Mouse (Mus musculus): Measurements from ENCODE around the gene Mef2a. TPM values are rescaled to one million over a fixed set of nuclear protein-coding genes. Genes with fewer than 3 reads are reported as not detected.
A peak's percentile ranks its signal among the peaks of the same experiment; 100 is the strongest.

Gene Mef2a
- total RNA-seq, 2 experiments from 2014 or later, result 107 to 109 TPM

DNA sequence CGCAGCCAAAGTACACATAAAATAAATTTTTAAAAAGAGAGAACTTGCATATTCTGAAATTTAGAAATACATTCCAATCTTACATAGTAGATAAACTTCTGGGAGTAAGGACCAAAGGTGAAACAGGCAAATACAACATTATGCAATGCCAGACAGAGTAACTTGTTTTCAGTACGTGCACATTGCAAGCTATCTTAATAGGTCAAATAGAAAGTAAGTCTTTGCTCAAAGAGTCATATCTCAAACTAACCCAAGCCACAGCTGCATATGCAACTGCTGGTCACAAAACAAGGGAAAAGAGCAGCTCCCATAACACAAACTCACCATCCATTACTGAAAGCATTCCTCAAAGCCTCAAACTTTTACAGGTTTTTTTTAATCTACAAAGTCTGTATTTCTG lies 4.3 kb downstream of the Mef2a start:
- DNase-seq (ENCODE audit: extremely low spot score in 1 of 2, low spot score in 2 of 2), result no peak
- no peak for TF ChIP-seq CTCF (IDR thresholded peaks at IDR 0.05)
- intact Hi-C loops (cut with DNase I), result no loop called here
- H3K4me3 ChIP-seq, result no peak overlapping the region
- no peak overlapping the region for H3K27ac ChIP-seq

DNA sequence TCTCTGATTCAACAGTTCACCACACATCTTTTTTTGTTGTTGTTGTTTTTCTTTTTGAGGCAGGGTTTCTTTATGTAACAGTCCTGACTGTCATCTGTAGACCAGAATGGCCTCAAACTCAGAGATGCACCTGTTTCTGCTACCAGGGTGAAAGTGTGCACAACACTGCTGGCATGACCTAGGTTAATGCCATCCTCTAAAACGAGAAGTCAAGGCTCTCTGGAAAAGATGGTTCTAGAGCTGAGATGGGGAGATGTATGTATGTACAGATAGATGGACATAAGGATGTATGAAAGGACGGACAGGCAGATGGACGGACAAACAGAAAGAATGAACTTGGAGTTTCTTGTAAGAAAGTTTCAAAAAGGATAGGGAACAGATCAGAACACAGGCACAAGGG lies 12.1 kb downstream of the Mef2a start:
- no peak for TF ChIP-seq CTCF (IDR thresholded peaks at IDR 0.05)
- DNase-seq (ENCODE audit: extremely low spot score in 1 of 2, low spot score in 2 of 2), result no peak
- intact Hi-C loops (cut with DNase I), result no loop called here
- Histone ChIP-seq H3K4me3 (no peak overlapping the region), H3K27ac (no peak overlapping the region)

DNA sequence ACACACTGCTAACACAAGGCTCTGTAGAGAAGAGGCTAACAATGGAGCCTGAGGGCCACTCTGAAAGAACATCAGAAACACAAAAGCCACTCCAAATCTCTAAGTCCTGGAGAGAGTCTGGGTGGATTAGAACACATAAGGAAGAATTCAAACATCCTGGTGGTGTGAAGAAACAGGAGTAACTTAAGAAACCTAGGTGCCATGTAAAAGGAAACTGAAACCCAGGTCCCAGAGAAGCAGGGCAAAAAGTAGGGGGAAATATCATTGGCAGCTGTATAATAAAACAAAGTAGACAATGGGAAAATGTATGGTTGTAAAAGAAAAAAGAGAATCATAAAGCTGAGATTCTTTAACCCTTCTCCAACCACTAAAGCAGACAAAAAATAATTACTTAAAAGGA lies 12.8 kb downstream of the Mef2a start:
- intact Hi-C loops (cut with DNase I), result no loop called here
- Histone ChIP-seq H3K4me3 (no peak overlapping the region), H3K27ac (no peak overlapping the region)
- DNase-seq (ENCODE audit: extremely low spot score in 1 of 2, low spot score in 2 of 2), result no peak
- TF ChIP-seq CTCF (IDR thresholded peaks at IDR 0.05), result no peak

GRCm38 (mm10) chr7:67355870-67356269 lies 16.8 kb downstream of the Mef2a start:
- Histone ChIP-seq H3K27ac (no peak overlapping the region), H3K4me3 (no peak overlapping the region)
- peak; percentile 25 for TF ChIP-seq CTCF (IDR thresholded peaks at IDR 0.05)
- intact Hi-C loops (cut with DNase I), result no loop called here
- no peak for DNase-seq (ENCODE audit: extremely low spot score in 1 of 2, low spot score in 2 of 2)

DNA sequence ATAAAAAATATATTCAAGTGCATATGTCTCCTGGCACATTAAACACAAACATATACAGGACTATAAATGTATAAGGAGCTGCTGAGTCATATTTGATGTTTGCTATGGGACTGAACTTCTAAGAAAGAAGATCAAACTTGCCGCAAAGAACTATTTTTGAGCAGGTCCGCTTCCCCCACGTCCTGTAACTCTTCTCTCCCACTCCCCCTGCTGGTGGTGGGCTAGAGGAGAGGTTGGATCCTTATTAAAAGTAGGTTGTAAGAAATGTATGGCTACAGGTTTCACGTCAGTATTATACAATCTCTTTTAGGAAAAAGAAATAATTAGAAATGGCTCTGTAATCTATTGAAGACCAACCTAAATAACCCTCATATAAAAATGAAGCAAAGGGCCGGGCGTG lies 19.0 kb downstream of the Mef2a start:
- intact Hi-C loops (cut with DNase I), result no loop called here

GRCm38 (mm10) chr7:67352989-67353388 lies 19.7 kb downstream of the Mef2a start:
- DNase-seq (ENCODE audit: extremely low spot score in 1 of 2, low spot score in 2 of 2), result no peak
- Histone ChIP-seq H3K27ac (no peak overlapping the region), H3K4me3 (no peak overlapping the region)
- intact Hi-C loops (cut with DNase I), result no loop called here
- TF ChIP-seq CTCF (IDR thresholded peaks at IDR 0.05), result no peak

More for the DNA sequence above, 19.0 kb downstream of the Mef2a start:
- no peak for DNase-seq (ENCODE audit: extremely low spot score in 1 of 2, low spot score in 2 of 2)
- TF ChIP-seq CTCF (IDR thresholded peaks at IDR 0.05), result peak; percentile 42
- H3K27ac ChIP-seq, result no peak overlapping the region
- H3K4me3 ChIP-seq, result no peak overlapping the region

GRCm38 (mm10) chr7:67344443-67344842 lies 28.2 kb downstream of the Mef2a start:
- intact Hi-C loops (cut with DNase I), result no loop called here
- Histone ChIP-seq H3K27ac (no peak overlapping the region), H3K4me3 (no peak overlapping the region)
- TF ChIP-seq CTCF (IDR thresholded peaks at IDR 0.05), result no peak
- DNase-seq (ENCODE audit: extremely low spot score in 1 of 2, low spot score in 2 of 2), result no peak

GRCm38 (mm10) chr7:67342067-67342625 lies 30.5 kb downstream of the Mef2a start:
- no peak for TF ChIP-seq CTCF (IDR thresholded peaks at IDR 0.05)
- H3K27ac ChIP-seq, result no peak overlapping the region
- no peak for DNase-seq (ENCODE audit: extremely low spot score in 1 of 2, low spot score in 2 of 2)
- intact Hi-C loops (cut with DNase I), result no loop called here
- no peak overlapping the region for H3K4me3 ChIP-seq

DNA sequence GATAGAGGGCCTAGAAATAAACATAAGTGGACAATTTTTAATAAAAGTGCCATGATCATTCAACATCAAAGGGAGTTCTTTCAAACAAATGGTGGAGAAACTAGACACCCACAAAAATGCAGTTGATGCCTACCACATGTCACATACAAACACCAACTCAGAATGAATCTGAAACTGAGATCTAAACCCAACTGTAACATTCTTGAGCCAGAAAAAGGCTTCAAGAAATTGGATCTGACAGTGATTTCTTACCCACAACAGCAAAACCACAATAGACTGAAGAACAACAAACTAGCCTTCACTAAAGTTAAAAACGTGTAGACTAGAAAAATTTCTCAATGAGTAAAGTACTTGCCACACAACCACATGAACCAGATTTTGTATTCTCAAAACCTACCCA lies 52.3 kb downstream of the Mef2a start:
- Histone ChIP-seq H3K4me3 (no peak overlapping the region), H3K27ac (no peak overlapping the region)
- DNase-seq (ENCODE audit: extremely low spot score in 1 of 2, low spot score in 2 of 2), result no peak
- no peak for TF ChIP-seq CTCF (IDR thresholded peaks at IDR 0.05)
- intact Hi-C loops (cut with DNase I), result no loop called here

GRCm38 (mm10) chr7:67318697-67319096 lies 54.0 kb downstream of the Mef2a start:
- intact Hi-C loops (cut with DNase I), result no loop called here

GRCm38 (mm10) chr7:67313200-67313599 lies 59.5 kb downstream of the Mef2a start:
- no peak for TF ChIP-seq CTCF (IDR thresholded peaks at IDR 0.05)
- H3K4me3 ChIP-seq, result no peak overlapping the region
- no peak overlapping the region for H3K27ac ChIP-seq
- intact Hi-C loops (cut with DNase I), result no loop called here
- DNase-seq (ENCODE audit: extremely low spot score in 1 of 2, low spot score in 2 of 2), result no peak

More at GRCm38 (mm10) chr7:67318697-67319096, 54.0 kb downstream of the Mef2a start:
- no peak overlapping the region for H3K4me3 ChIP-seq
- DNase-seq (ENCODE audit: extremely low spot score in 1 of 2, low spot score in 2 of 2), result no peak
- no peak for TF ChIP-seq CTCF (IDR thresholded peaks at IDR 0.05)
- no peak overlapping the region for H3K27ac ChIP-seq

GRCm38 (mm10) chr7:67310151-67310550 lies 62.5 kb downstream of the Mef2a start:
- no peak for TF ChIP-seq CTCF (IDR thresholded peaks at IDR 0.05)
- intact Hi-C loops (cut with DNase I), result no loop called here
- Histone ChIP-seq H3K27ac (no peak overlapping the region), H3K4me3 (no peak overlapping the region)
- DNase-seq (ENCODE audit: extremely low spot score in 1 of 2, low spot score in 2 of 2), result no peak

- Histone ChIP-seq H3K27ac (no peak overlapping the region), H3K4me3 (no peak overlapping the region)
- TF ChIP-seq CTCF (IDR thresholded peaks at IDR 0.05), result no peak
- intact Hi-C loops (cut with DNase I), result no loop called here
- no peak for DNase-seq (ENCODE audit: extremely low spot score in 1 of 2, low spot score in 2 of 2)
Observed at GRCm38 (mm10) chr7:67308102-67308501, 64.6 kb downstream of the Mef2a start.
